Mouse (Mus musculus) cerebellum, adult 11-12 months (tissue): ENCODE measurements around the gene Unc13d.
"Not testable (repeated sequence)": the region's sequence is repeated elsewhere in the genome, so short reads cannot be mapped to it uniquely, and the experiment has no call there.

Experiments
- DNase-seq: peaks from one replicate; pipeline ENCODE4 v3.0.0; 2022

The Unc13d gene

DNA sequence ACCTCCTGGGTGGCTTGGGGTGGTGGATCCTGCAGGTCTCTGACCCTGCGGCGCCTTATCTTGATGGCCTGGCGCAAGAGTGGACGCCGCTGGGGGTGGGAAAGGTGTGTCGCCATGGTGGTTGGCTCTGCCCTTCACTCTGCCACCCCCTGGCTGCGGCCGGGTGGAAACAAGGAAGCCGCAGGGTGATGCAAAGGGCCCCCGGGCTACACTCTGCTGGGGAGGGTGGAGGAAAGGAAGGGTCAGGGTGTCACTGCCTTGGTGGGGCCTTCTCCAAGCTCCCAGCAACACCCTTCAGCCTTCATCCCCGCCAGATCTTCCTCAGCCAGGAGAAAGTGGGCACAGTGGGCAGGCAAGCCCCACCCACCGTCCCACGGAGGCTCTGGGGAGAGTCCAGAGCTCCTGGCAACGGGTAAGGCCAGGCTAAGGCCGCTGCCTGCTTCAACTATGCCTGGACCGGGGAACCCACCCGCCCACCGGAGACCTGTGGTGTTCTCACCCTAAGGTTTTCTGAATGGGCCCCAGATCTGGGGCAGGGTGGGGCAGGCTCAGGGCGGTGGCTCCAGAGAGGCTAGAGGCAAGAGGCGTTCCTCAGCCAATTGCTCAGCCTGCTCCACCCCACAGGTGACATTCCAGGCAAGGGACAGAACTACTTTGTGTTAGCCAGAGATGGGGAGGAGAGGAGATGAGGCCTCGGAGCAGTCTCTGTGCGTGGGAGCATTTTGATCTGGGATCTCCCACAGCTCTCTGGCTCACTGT is at the start of gene Unc13d:
Gene Unc13d, minus strand, starts transcription at position 516 of the 759 bp plus-strand sequence.
- DNase-seq = peak; percentile 60

DNA sequence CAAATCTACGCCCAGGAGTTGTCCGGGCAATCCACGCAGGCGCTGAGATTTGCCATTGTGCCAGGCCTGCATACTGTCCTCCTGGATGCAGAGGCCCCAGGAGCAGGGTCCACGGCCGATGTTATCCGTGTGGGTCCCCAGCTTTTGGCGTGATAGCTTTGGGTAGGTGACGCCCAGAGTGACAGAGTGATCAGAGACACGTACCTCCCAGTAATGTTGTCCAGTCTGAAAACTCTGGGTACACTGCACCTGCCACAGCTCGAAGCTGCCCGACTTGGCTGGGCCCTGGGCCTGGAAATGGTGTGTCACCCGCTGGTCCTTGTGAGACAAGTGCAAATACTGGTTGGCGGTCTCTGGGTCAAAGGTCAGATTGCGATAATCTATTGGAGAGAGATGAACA is 48.5 kb upstream of the Unc13d start:
- DNase-seq = no peak

DNA sequence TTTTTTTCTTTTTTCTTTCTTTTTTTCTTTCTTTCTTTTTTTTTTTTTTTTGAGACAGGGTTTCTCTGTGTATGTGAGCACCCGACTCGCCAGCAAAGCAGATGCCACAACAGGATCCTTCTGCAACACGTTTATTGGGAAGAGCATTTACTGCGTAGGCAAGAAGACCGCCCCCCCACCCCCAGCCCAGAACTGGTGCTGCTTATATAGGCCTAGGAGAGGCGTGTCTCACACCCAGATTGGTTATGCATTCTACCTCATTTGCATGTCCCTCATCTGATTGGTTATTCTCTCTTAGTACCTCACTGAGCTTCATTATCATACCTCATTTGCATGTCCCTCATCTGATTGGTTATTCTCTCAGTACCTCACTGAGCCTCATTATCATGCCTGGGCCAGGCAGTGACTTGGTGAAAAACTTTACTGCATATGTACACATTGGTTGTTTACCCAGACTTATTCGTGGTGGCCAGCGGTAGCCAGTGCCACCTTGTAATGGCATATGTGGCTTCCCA is 44.0 kb upstream of the Unc13d start:
- not testable (repeated sequence) for DNase-seq

DNA sequence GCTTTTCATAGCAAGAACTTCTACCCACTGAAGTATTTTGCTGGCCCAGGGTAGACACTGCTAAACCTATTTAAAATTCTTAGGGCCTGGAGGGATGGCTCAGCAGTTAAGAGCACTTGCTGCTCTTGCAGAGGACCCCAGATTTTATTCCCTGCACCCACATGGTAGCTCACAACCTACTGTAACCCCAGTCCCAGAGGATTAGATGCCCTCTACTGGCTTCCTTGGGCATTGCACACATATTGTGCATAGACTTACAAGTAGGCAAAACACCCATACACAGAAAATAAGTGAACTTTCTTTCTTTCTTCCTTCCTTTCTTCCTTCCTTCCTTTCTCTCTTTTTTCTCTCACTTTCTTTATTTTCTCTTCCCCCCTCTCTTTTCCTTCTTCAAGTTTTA is 40.1 kb upstream of the Unc13d start:
- DNase-seq = no peak

DNA sequence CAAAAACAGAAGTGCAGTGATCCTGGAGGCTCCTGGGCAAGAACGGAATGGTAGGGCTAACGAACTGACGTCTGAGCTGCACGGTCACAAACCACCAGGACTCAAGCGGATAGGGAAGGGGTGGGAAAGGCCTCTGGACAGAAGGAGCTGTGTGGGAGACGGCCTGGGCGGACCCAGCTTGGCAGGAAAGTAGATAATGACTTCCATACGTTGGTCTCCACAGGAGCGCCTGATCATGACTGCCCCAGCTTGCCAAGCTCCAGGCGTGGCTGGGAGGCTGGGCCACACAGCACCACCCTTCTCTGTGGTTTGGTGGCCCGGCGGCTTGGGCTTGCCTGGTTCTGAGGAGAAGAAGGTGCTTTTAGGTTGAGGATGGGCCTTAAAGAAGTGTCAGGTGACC is 39.5 kb upstream of the Unc13d start:
- DNase-seq = no peak

DNA sequence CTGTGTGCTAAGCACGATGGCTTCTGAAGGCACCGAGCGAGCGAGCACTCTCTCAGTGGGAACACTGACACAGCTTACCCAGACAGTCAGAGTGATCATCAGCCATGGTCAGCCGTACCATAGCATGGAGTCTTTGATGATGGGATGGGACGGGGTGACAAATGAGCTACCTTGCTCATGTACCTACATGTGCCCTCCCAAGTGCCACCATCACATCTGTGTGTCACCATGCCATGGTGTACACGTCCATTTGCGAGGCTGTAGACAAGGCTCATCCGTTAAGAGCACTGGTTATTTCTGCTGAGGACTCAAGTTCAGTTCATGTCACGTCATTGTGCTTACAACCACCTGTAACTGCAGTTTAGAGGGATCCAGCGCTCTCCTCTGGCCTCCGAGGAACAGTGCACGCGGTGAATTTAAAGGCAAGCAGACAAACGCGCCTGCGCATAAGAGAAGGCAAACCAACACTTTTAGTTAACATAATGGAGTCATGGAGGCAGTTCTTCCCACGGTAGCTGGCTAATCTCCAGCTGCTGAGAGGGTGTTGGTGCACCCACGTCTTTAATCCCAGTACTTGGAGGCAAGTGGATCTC is 33.9 kb upstream of the Unc13d start:
- no peak for DNase-seq

DNA sequence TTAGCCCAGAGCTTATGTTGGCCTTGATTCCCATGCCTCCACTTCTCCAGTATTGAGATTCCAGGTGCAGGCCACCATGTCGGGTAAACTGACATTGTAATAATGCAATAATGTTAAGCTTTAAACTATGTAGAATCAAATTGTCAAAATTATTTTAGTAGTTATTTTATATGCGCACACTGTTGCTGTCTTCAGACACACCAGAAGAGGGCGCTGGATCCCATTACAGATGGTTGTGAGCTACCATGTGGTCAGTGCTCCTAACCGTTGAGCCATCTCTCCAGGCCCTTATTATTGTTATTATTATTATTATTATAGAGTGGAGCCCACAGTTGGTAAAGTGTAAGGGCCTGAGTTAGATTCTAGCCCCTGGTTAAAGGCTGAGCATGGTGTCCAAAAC is 33.3 kb upstream of the Unc13d start:
- no peak for DNase-seq

DNA sequence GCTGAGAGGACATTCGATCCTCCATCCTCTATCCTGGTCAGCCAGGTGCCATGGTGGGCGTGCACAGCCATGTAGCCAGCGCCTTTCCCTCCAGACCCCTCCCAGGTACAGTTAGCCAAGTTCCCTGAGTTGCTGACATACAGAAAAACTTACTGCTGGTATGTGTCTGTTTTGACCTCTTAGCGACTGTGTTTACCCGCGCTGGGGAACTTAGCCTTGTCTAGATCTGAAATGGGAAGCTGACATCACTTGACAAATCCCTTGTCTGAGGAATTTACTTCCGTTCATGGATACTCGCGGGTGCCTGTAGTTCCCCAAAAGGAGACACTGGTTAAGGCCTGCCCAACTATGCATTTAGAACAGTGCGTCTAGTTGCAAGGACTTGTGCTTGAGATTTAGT is 32.8 kb upstream of the Unc13d start:
- no peak for DNase-seq

DNA sequence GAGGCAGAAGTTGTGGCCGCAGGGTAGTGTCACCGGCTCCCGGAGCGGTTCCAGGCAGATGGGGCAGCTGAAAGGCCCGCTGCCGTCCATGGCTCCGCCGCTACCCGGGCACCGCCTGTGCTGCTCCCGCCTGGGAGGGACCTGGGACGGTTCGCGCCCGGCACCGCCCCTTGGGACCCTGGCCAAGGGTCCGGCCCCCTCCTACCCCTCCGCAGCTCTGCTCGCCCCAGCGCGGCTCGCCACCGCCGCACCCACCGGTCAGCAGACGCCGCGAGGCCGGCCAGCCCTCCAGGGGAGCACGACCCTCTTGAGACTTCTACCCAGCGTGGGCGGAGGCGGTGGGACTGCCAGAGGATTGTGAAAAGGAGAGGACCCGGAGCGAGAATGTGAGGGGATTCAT is 32.4 kb upstream of the Unc13d start:
- no peak for DNase-seq

DNA sequence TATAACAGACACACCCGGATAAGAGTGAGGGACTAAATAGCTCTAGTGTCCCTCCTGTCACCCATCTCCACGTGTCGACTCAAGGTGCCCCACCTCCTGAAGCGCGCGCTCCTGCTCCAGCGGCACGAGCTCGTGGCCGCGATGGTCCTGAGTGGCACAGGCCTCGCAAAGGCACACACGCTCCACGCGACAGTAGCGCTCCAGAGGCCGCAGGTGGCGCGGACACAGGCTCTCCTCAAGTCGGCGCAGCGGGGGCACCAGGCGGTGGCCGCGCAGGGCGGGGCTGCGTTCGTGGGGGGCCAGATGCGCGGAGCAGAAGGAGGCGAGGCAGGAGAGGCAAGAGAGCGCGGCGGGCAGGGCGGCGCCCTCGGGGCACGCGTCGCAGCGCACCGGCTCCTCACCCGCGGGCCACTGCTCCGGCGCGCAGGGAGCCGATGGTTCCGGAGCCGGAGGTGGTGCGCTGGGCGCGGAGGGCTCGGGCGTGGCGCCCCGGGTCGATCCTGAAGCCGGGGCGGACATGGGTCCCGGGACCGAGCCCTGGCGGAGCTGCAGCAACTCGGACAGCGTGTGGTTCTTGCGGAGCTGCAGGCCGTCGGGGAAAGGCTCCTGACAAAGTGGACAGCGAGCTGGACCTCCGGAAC is 31.8 kb upstream of the Unc13d start:
- no peak for DNase-seq

DNA sequence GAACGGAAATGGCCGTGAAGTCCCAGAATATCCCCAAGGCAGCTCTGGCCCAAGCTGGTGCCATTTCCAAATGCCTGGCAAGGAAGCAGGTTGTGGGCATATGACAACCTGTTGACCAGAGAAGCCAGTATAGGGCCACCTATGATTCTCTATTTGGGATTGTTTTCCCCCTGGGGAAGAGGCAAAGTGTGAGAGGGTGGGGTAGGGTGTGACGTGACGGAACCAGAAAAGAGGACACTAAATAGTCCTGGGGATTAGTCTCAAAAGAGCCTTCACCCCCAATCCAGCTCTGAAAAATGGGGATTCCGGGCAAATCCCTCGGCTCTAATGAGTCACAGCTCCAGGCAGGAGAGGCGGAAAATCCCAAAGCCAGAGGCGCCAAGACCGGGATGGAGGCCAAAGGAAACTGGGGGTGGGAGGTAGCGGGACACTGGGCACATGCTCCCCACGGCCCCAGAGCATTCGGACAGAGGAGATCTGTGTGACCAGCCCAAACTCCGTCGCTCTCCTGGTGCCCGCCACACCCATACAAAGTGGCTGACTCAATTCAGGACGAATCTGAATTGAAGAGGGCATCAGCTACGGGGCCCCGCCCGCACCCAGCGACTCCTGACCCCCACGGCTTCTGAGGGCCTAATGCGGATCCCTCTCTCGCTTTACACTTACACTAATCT is 30.8 kb upstream of the Unc13d start:
- no peak for DNase-seq

DNA sequence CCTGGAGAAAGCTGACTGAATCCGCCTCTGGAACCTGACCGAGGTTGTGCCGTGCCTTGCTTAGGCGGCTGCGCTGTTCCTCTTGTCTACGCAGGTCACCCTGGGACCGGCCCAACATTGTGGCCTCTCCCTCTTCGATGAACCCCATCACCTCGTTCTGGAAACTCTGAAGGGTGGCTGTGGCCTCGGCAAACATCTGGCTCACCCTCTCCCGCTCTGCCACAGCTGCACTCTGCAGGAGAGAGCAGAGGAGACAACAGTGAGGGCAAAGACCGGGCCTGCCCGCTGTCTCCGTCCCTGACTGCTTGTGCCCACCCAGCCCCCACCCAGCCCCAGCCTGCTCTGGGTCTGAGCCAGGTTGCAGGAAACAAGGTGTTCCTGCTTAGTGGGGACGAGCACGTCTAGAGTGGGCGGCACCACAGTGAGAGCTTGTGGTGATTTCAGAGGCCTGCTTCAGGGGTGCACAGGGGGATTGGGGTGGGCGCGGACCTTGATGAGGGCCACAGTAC is 30.1 kb upstream of the Unc13d start:
- no peak for DNase-seq

DNA sequence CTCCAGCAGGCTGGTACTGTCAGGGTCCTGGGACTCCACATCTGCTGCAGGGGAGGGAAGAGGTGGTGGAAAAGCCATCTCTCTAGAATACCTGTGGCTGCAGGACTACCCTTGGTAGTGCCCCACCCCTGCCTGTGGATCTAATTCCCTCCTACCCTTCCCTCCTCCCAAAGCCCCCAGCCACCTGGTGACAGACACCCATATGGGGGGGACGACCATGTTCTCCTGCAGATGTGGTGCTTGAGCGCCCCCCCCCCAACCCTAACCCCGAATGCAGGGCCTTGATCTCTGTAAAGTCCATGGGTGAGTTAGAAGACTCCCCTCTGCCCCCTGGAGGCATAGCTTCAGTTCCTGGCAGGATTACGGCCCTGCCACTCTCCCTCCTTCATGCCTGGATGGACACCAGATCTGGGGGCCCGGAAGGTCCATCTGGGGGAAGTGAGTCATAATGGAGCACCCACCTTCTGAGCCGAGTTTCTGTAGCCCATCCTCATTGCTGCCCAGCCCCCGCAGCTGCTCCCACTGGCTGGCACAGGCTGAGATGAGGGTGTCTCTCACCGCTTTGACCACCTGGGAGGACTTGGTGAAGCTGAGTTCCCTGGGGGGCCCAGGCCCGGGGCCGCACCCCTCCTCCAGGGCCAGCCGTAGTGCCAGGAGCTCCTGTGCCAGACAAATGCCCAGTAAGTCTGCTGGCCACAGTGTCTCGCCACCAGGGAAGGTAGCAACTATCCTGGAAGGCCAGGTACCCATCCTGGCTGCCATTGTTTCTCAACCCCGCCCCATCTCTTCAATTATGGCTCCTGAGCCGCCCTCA is 29.4 kb upstream of the Unc13d start:
- no peak for DNase-seq

DNA sequence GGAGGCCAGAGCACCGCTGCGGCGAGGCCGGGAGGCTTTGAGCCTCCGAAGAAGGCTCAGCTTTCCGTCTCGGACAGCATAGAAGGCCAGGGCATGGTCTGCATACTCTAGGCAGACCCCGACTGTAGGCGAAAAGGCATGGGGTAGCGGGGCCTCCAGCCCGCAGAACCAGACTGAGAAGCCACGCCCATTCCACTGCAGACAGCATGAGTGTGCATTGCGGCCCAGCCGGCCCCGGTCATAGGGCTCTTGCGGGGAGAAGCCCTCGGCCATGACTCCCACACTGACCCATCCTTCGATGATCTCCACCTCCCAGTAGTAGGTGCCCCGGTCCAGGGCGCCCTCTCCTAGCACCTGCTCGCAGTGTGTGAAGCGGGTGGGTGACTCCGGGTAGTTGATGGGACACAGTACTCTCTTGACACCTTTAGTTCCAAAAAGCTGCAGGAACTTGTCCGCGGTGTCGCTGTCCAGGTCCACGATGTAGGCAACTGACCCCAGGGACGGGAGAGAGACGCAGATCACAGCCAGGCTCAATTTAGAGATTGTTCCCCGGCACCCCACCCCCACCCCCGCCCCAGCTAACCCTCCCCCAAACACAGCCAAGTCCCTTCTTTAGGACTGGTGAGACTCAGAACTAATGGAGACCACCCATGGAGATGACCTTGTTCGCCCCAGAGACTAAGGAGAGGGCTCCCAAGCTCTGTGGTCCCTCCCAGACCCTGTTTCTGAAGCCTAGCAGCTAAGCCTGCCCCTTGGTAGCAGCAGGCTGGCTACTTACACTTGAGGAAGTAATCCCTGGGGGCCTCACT is 28.6 kb upstream of the Unc13d start:
- no peak for DNase-seq

DNA sequence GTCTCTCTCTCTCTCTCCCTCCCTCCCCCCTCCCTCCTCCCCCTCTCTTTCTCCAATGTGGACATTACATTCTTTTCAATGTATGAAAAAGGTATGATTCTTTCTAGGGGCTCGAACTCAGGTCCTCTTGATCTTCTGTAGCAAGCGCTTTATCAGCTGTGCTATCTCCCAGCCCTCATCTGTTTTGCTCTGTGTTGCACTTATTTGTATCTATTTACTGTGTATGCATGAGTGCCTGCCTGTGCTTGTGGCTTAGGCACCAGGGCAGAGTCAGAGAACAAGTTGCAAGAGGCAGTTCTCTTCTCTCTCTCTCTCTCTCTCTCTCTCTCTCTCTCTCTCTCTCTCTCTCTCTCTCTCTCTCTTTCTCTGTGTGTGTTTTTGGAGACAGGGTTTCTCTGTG is 27.3 kb upstream of the Unc13d start:
- no peak for DNase-seq

DNA sequence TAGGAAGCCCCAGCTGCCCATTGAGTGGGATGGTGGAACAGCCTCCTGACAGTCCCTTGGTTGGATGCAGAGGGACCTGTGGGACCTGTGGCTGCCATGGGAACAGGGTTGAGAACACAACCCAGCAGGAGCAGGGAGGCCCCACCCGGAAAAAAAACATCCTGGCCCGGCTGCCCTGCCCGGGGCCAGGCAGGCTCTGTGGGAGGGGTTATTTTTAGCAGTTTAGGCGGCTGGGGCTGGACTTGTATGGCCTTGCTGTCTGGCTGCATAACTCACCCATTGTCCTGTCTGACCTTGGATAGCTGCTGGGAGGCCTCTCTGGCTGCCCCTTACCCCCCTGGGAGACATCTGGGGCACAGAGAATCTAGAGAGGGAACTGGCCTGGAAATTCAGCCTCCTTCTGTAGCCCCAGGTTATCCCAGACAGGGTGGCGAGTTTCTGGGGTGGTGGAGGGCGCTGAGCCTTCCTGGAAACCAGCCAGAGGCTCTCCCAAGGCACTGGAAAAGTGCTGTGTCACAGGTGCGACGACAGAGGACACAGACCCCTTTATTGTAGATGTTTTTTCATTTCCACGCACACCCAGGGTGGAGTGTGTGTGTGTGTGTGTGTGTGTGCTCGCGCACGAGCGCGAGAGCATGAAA is 26.4 kb upstream of the Unc13d start:
- DNase-seq = no peak

DNA sequence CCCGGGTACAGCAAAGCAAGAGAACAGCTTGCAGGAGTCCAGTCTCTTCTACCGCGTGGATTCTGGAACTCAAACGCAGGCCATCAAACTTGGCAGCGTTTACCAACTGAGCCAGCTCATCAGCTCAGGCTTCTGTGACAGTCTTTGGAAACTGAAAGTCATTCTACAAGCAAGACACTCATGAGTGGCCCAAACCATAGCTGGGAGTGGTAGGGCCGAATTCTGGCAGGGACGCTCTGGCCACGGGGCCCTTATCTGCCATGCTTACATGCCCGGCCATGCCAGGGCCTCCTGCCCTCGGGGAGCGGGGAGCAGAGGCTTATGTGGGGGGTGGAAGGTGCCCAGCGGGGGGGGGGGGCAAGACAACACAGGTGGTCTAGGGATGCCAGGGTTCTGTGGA is 25.8 kb upstream of the Unc13d start:
- DNase-seq = no peak

DNA sequence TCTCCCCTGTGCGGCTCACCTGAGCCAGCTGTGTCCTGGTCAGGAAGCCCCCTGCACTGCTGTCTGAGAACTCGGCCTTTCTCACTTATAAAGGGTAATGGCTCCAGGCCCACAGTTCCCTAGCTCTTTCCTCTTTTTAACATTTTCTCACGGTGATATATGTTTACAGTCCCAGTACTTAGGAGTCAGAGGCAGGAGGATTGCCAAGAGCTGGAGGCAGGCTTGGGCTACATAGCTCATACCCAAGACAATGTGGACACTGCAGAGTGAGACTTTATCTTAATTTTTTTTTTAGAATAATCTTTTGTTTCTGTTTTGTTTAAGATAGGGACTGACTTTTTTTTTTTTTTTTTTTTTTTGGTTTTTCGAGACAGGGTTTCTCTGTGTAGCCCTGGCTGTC is 24.7 kb upstream of the Unc13d start:
- no peak for DNase-seq

DNA sequence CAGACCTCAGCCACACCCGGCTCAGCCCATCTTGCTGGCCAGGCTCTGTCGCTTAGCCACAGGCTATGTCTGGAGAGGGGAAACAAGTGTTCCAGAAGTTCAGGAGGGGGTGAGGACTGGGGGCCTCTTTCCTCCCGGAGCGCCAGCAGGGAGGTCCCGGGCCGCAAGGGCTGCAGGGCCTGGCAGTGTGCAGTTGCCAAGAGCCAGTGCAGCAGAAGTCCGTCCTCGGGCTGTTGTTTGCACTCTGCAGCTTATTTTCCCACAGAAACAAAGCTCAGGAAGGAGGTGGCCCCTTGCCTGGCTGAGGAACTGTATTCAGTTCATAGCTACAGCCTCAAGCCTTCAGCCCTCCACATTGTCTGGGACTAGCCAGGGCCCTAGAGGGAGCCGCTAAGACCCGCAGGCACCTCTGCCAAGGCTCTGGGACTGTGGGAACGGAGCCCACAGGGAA is 24.2 kb upstream of the Unc13d start:
- no peak for DNase-seq

DNA sequence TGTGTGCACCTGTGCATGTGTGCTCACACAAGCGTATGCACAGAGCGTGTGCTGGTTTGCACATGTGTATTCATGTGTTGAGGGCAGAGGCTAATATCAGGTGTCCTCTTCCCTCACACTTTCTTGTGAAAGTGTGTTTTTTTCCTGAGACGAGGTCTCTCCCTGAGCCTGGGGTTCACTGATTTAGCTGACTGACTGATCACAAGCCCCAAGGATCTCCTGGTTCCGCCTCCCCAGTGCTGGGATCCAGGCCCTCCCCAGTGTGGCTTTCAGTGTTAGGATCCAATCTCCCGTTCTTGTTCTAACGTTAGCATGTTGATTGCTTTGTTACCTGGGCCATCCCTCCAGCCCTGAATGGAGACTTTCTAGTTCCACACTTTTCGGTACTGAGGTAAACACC is 23.1 kb upstream of the Unc13d start:
- DNase-seq = no peak

DNA sequence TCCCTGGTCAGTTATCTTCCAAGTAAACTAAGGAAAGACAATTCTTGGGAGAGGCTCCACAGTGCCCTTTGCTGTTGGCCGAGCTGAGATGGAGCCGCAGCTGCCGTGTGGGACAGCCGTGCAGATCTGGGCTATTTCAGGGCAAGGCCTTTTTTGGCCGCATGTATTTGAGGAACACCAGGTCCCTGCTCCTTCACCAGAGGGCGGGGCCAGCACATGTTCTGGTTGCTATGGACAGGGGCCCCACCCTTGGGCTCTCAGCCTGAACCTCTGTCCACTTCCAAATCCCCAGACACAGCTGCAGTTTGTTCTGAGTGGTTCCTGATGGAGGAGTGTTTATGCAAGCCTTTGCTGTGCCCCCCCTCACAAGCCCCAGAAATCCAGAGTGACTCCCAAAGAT is 22.6 kb upstream of the Unc13d start:
- no peak for DNase-seq
